Mouse (Mus musculus): ENCODE data around the gene Cav1. TPM values are rescaled to one million over a fixed set of nuclear protein-coding genes. Genes with fewer than 3 reads are reported as not detected.

Gene Cav1
- polyA plus RNA-seq, 1 experiment from 2014 or later = 135 TPM

- no peaks in the 10 kb centered on the region for H3K36me3 ChIP-seq
- no peak for ATAC-seq (ENCODE audit: extremely low read depth, insufficient number of reproducible peaks, low FRiP score, low TSS enrichment)
- H3K27me3 ChIP-seq (replicated peaks) = no peaks in the 10 kb centered on the region
- no peak overlapping the region for H3K27ac ChIP-seq (replicated peaks)
- H3K4me3 ChIP-seq = no peak overlapping the region
- no peak overlapping the region for H3K9ac ChIP-seq
- H3K9me3 ChIP-seq = no peaks in the 10 kb centered on the region
- no peaks in the 10 kb centered on the region for H3K4me1 ChIP-seq
- no peak overlapping the region for H3K4me2 ChIP-seq
- WGBS = 80% methylated on average over 5 of the region's 5 CpGs
Measured at GRCm38 (mm10) chr6:17374326-17374725, 68.2 kb downstream of the Cav1 start.

- 55% methylated on average over 2 of the region's 2 CpGs for whole genome bisulfite sequencing
- Histone ChIP-seq H3K9me3 (no peaks in the 10 kb centered on the region), H3K27ac (replicated peaks) (no peak overlapping the region), H3K4me3 (no peak overlapping the region), H3K36me3 (no peaks in the 10 kb centered on the region), H3K27me3 (replicated peaks) (no peaks in the 10 kb centered on the region), H3K4me1 (no peaks in the 10 kb centered on the region), H3K4me2 (no peak overlapping the region), H3K9ac (no peak overlapping the region)
- no peak for ATAC-seq (ENCODE audit: extremely low read depth, insufficient number of reproducible peaks, low FRiP score, low TSS enrichment)
Measured at GRCm38 (mm10) chr6:17377371-17377770, 71.2 kb downstream of the Cav1 start.

GRCm38 (mm10) chr6:17380102-17380501 lies 74.0 kb downstream of the Cav1 start:
- no peaks in the 10 kb centered on the region for H3K4me1 ChIP-seq
- H3K9me3 ChIP-seq = no peaks in the 10 kb centered on the region
- no peak overlapping the region for H3K4me2 ChIP-seq
- no peaks in the 10 kb centered on the region for H3K36me3 ChIP-seq
- no peak for ATAC-seq (ENCODE audit: extremely low read depth, insufficient number of reproducible peaks, low FRiP score, low TSS enrichment)
- no peak overlapping the region for H3K27ac ChIP-seq (replicated peaks)
- H3K4me3 ChIP-seq = no peak overlapping the region
- 85% methylated on average over 3 of the region's 3 CpGs for WGBS
- no peaks in the 10 kb centered on the region for H3K27me3 ChIP-seq (replicated peaks)
- no peak overlapping the region for H3K9ac ChIP-seq

- Histone ChIP-seq H3K4me1 (no peaks in the 10 kb centered on the region), H3K9me3 (no peaks in the 10 kb centered on the region), H3K9ac (no peak overlapping the region), H3K4me3 (no peak overlapping the region), H3K4me2 (no peak overlapping the region), H3K36me3 (no peaks in the 10 kb centered on the region), H3K27me3 (replicated peaks) (no peaks in the 10 kb centered on the region), H3K27ac (replicated peaks) (no peak overlapping the region)
- ATAC-seq (ENCODE audit: extremely low read depth, insufficient number of reproducible peaks, low FRiP score, low TSS enrichment) = no peak
- 73% methylated on average over 6 of the region's 6 CpGs for WGBS
Measured at GRCm38 (mm10) chr6:17381690-17382089, 75.6 kb downstream of the Cav1 start.

- Histone ChIP-seq H3K9ac (no peak overlapping the region), H3K27ac (replicated peaks) (no peak overlapping the region), H3K4me2 (no peak overlapping the region), H3K4me3 (no peak overlapping the region), H3K9me3 (no peaks in the 10 kb centered on the region), H3K4me1 (no peaks in the 10 kb centered on the region), H3K27me3 (replicated peaks) (no peaks in the 10 kb centered on the region), H3K36me3 (no peaks in the 10 kb centered on the region)
- ATAC-seq (ENCODE audit: extremely low read depth, insufficient number of reproducible peaks, low FRiP score, low TSS enrichment) = no peak
- WGBS = 61% methylated on average over 5 of the region's 5 CpGs
Measured at GRCm38 (mm10) chr6:17385531-17385930, 79.4 kb downstream of the Cav1 start.

- Histone ChIP-seq H3K4me3 (no peak overlapping the region), H3K27me3 (replicated peaks) (no peaks in the 10 kb centered on the region), H3K4me2 (no peak overlapping the region), H3K4me1 (no peaks in the 10 kb centered on the region), H3K36me3 (no peaks in the 10 kb centered on the region), H3K9ac (no peak overlapping the region), H3K27ac (replicated peaks) (no peak overlapping the region), H3K9me3 (no peaks in the 10 kb centered on the region)
- 75% methylated on average over 2 of the region's 2 CpGs for WGBS
- no peak for ATAC-seq (ENCODE audit: extremely low read depth, insufficient number of reproducible peaks, low FRiP score, low TSS enrichment)
Measured at GRCm38 (mm10) chr6:17387991-17388710, 82.0 kb downstream of the Cav1 start.

Other genes starting within 250 kb of the Cav1 start
- gene Tes, start 241.2 kb upstream of the Cav1 start, polyA plus RNA-seq (2015; fragmentation: Nextera tagmentation; extraction: Ambion mirVana) = 15.4 and 16.9 TPM in 2 replicates
- gene Cav2, start 25.1 kb upstream of the Cav1 start, polyA plus RNA-seq (2015; fragmentation: Nextera tagmentation; extraction: Ambion mirVana) = 23.4 and 26.2 TPM in 2 replicates
- 1.7 and 1.9 TPM in 2 replicates for gene Met, start 157.5 kb downstream of the Cav1 start, polyA plus RNA-seq (2015; fragmentation: Nextera tagmentation; extraction: Ambion mirVana)